Mouse (Mus musculus): ENCODE measurements around the gene Asic2. TPM values are rescaled to one million over a fixed set of nuclear protein-coding genes. Genes with fewer than 3 reads are reported as not detected.

Asic2 gene
- polyA plus RNA-seq, 1 experiment: 1.0 TPM

DNA sequence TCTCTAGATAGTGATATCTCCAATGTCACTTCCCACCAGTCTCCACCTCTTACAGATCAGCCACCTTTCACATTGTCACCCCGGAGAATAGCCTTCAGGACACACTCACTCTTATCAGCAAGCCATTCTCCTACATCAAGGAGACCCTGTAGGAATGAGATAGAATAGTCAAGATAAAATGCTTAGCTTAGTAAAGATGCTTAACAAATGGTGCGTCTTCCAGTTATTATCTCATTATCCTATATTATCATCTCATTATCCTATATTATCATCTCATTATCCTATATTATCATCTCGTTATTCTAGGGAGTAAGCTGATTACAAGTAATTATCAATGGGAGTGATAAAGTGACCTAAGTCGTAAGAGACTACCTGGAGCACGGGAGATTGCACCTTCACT is 386.1 kb downstream of the Asic2 start:
- 53% methylated on average over 5 of the region's 5 CpGs for WGBS

GRCm38 (mm10) chr11:81579753-81580152 is 388.5 kb downstream of the Asic2 start:
- no peak for DNase-seq (ENCODE audit: low read depth, low spot score)
- 43% methylated on average over 6 of the region's 6 CpGs for WGBS

More for the DNA sequence above, 386.1 kb downstream of the Asic2 start:
- no peak for DNase-seq (ENCODE audit: low read depth, low spot score)

DNA sequence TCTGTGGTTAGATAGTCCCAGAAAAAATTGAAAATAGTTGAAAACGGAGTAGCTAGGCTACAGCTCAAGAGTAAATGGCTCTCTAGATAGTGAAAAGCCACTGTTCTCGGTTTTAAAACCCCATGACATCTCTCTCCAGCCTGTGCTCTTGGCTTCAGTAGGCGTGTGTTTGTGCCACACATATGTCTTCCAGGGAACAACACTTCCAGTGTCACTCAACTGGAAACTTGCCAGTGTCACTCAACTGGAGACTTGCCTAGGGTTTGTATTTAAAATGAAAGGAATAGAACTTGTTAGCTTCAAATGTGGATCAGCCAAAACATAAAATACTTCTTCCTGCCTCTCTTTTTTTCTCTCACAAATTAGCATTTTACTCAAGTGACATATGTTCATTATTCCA is 397.9 kb downstream of the Asic2 start:
- WGBS: 54% methylated on average over 3 of the region's 3 CpGs
- no peak for DNase-seq (ENCODE audit: low read depth, low spot score)

GRCm38 (mm10) chr11:81564857-81565256 is 403.4 kb downstream of the Asic2 start:
- WGBS: 81% methylated on average over 3 of the region's 3 CpGs
- DNase-seq (ENCODE audit: low read depth, low spot score): no peak

DNA sequence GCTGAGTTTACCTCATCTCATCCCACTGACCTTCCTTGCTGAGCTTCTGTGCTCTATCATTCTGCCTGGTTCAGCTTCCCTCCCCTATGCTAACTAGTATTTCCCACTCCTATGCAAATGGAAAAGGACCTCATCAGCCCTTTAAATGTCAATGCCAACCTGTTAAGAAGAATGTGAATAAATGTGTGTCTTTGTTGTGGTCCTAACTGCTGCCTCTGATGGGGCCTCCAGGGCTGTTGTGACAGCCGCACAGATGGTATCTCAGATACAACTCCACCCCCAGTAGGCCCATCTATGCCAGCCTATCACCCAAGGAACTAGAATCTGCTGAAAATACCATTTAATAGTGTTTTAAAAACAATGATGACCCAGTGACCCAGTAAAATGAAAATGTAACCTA is 407.9 kb downstream of the Asic2 start:
- WGBS: 81% methylated on average over 1 of the region's 1 CpGs
- no peak for DNase-seq (ENCODE audit: low read depth, low spot score)

- DNase-seq (ENCODE audit: low read depth, low spot score): no peak
- 65% methylated on average over 6 of the region's 6 CpGs for WGBS
These were observed 425.1 kb downstream of the Asic2 start for GRCm38 (mm10) chr11:81543189-81543588.

DNA sequence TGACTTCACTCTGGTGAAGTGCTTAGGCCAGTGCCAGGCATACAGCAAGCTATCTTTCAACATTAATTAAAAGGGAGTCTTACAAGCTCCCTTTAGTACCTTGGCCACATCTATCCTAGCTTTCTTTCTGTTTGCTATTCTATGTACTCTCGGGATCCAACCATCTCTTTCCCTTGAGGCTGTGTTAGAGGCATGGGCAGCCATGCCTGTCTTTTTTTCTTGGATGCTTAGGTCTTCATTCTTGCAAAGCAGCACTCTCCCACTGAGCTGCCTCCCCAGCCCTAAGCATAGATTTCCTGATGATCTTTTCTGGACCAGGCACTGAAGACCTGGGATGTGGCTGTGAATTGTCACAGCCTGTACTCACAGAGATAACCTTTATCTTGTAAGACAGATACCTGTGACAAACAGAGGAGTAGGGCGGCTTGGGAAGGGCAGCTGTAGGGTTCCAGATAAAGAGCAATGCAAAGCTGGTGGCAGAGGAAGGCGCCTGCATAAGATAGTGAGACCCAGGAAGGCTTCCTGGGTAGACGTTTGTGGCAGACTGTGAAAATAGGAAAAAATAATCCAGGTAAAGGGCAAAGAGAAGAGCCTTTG is 433.0 kb downstream of the Asic2 start:
- no peak for DNase-seq (ENCODE audit: low read depth, low spot score)
- 43% methylated on average over 4 of the region's 4 CpGs for WGBS

DNA sequence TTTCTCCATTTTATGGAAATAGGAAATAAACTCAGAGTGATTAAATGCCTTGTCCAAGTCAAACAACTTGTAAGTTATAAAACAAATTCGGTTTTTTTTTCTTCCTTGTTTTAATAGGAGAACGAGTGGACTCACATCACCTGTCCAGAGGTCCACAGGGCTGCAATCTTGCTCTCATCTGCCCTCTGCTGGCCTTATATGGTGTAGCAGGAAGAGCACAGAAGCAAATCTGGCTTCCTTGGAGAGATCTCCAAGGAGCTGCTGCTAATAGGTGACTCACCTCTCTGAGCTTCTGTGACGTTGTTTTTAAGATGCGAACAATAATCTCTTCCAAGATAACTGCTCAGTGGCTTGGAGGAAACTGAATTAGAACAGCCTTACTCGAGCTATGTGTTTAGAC is 433.6 kb downstream of the Asic2 start:
- WGBS: 4% methylated on average over 5 of the region's 5 CpGs
- peak; percentile 14 for DNase-seq (ENCODE audit: low read depth, low spot score)

DNA sequence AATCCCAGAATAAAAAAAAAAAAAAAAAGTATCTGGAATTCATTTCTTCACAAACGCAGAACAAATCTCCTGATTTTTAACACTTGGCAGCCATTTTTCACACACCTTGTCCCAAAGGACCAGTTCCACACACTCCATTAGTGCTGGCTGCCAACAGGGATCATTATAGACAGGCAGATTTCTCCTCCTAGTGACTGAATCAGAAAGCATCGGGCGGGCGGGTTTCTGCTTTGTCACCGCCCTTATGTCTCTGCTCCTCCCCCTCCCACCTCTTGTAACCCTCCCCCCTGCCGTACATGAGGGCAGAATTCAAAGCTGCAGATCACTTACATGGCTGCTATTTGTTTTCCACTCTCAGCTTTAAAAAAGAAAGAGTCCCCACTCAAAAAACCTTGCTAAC is 436.4 kb downstream of the Asic2 start:
- DNase-seq (ENCODE audit: low read depth, low spot score): no peak
- 9% methylated on average over 6 of the region's 6 CpGs for WGBS

- no peak for DNase-seq (ENCODE audit: low read depth, low spot score)
- 65% methylated on average over 1 of the region's 1 CpGs for WGBS
These were observed 445.3 kb downstream of the Asic2 start for GRCm38 (mm10) chr11:81522927-81523326.

DNA sequence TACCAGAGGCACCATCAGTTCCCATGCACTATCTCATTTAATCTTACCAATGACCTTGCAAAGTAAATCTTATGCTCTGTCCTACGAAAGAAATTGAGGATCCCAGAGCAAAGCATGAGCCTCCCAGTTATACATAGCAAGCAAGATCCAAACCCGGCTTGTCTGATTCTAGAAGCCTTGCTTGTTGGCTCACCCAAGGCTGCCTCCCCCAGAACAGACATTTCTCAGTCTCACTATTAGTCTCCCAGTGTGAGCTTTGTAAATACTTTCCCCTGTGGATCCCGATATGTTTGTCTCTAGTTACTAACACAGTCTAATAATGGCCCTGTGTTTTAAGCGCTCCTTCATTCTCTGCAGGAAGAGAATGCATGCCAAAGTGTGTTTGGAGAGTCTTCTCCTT is 446.4 kb downstream of the Asic2 start:
- DNase-seq (ENCODE audit: low read depth, low spot score): no peak
- 80% methylated on average over 4 of the region's 4 CpGs for WGBS

- DNase-seq (ENCODE audit: low read depth, low spot score): no peak
- WGBS: 43% methylated on average over 14 of the region's 14 CpGs
These were observed 450.0 kb downstream of the Asic2 start for GRCm38 (mm10) chr11:81518001-81518955.

- DNase-seq (ENCODE audit: low read depth, low spot score): no peak
- 62% methylated on average over 3 of the region's 3 CpGs for WGBS
These were observed 452.5 kb downstream of the Asic2 start for GRCm38 (mm10) chr11:81515754-81516153.

DNA sequence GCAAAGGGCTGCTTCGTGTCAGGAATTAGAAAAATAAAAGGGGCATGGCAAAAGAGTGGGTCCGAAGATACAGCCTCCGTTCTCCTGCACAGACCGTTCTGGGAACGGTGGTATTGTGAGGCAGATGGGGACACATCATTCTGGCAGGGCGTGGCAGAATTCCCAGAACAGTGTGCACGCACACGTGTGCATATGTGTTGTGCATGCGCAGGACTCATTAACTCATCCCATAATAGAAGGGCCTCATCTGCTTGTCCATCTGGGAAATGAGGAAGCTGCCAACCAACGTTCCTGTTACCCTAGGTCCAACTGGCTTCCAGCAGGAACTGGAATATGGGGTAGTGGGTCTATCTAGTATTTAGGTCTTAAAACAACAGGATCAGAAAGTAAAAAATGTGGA is 455.8 kb downstream of the Asic2 start:
- WGBS: 70% methylated on average over 10 of the region's 10 CpGs
- DNase-seq (ENCODE audit: low read depth, low spot score): no peak

- WGBS: 59% methylated on average over 4 of the region's 4 CpGs
These were observed 456.9 kb downstream of the Asic2 start for GRCm38 (mm10) chr11:81511401-81511800.

GRCm38 (mm10) chr11:81508385-81509233 is 459.6 kb downstream of the Asic2 start:
- no peak for DNase-seq (ENCODE audit: low read depth, low spot score)
- 60% methylated on average over 8 of the region's 8 CpGs for WGBS

More at GRCm38 (mm10) chr11:81511401-81511800, 456.9 kb downstream of the Asic2 start:
- DNase-seq (ENCODE audit: low read depth, low spot score): no peak

- 70% methylated on average over 8 of the region's 8 CpGs for WGBS
- no peak for DNase-seq (ENCODE audit: low read depth, low spot score)
These were observed 463.3 kb downstream of the Asic2 start for GRCm38 (mm10) chr11:81504791-81505430.

GRCm38 (mm10) chr11:81501473-81502246 is 466.6 kb downstream of the Asic2 start:
- 47% methylated on average over 14 of the region's 14 CpGs for WGBS
- no peak for DNase-seq (ENCODE audit: low read depth, low spot score)

GRCm38 (mm10) chr11:81498990-81499389 is 469.3 kb downstream of the Asic2 start:
- 27% methylated on average over 1 of the region's 1 CpGs for WGBS
- DNase-seq (ENCODE audit: low read depth, low spot score): no peak

Measured in large intestine, adult 2 months (tissue).